Mouse (Mus musculus): Measurements from ENCODE around the gene C77080.
A peak's percentile ranks its signal among the peaks of the same experiment; 100 is the strongest.

Gene C77080

DNA sequence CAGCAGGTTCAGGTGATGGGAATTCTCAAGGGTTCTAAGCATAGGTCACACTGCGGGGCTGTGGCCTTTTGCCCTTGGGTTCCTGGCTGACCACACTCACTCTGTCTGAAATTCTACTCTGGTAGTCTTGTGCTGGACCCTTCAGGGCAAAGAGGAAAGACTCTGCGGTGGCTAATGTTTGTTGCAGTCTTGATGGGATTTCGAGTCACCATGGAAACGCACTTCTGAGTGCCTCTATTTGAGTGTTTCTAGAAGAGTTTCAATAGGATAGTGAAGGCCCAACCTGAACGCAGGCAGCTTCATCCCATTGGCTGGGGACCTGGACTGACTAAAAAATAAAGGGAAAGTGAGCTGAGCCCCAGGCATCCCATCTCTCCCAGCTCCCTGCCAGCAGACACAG, 5.6 kb upstream of the C77080 start:
- no peak for DNase-seq (ENCODE audit: low spot score)

DNA sequence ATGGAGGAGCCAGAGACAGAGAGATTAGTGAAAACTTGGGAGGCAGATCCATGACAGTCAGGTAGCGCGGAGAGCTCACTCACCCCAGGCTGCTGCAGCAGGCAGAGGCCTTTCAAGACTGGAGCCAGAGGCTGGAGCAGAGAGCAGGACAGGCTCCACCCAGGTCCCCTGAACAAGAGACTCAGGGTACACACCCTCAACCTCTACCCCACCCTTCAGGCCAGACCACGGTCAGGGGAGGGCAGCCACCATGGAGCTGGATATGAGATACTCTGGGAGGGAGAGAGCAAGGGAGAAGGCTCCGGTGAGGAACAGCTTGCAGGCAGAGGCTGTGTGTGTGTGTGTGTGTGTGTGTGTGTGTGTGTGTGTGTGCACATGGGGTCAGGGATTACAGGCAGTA, 5.0 kb upstream of the C77080 start:
- DNase-seq (ENCODE audit: low spot score) = no peak

DNA sequence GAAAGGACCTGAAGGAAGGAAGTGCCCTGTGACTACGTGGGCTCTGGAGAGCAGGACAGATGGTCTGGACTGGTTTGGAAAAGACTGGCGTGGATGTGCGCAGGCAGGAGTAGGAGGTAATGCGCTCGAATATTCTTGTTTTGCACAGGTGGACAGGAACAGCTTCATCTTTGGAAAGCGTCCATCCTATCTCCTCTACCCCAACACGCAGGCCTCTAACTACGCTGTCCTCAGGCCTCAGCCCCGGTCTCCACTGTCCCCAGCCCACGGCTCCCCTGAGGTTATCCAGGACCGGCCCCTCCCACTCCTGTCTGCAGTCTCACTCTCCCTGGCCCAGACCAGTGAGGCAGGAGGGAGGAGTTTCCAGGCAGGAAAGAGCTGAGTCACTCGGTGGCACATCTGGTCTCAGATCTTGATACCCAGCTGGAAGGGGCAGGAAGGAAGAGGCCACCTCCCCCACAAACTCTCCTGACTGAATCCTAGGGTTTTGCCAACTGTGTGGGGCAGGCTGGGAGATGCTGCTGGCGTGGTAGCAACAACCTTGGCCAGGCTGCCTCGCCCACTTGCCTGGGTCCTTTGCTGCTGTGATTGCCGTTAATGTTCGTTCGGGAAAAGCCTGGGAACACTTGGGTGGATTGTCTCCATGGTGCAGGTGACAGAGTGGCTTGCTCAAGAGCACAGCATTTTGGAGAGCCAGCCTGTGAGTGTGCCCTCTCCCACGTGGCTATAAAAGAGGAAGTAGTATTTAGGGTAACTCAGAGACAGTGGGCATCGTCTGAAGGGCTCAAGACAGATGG, 2.2 kb upstream of the C77080 start:
- peak; percentile 25 for DNase-seq (ENCODE audit: low spot score)

GRCm38 (mm10) chr4:129260678-129261077, 526 bp downstream of the C77080 start:
- no peak for DNase-seq (ENCODE audit: low spot score)

- no peak for DNase-seq (ENCODE audit: low spot score)
These were observed 2.1 kb downstream of the C77080 start for GRCm38 (mm10) chr4:129259101-129259500.

GRCm38 (mm10) chr4:129256450-129257380, 4.5 kb downstream of the C77080 start:
- DNase-seq (ENCODE audit: low spot score) = no peak

GRCm38 (mm10) chr4:129254571-129254970, 6.6 kb downstream of the C77080 start:
- no peak for DNase-seq (ENCODE audit: low spot score)

- DNase-seq (ENCODE audit: low spot score) = no peak
These were observed 8.7 kb downstream of the C77080 start for GRCm38 (mm10) chr4:129252492-129252891.

- DNase-seq (ENCODE audit: low spot score) = no peak
These were observed 9.6 kb downstream of the C77080 start for GRCm38 (mm10) chr4:129251482-129252125.

GRCm38 (mm10) chr4:129250759-129251481, 10.3 kb downstream of the C77080 start:
- DNase-seq (ENCODE audit: low spot score) = no peak

DNA sequence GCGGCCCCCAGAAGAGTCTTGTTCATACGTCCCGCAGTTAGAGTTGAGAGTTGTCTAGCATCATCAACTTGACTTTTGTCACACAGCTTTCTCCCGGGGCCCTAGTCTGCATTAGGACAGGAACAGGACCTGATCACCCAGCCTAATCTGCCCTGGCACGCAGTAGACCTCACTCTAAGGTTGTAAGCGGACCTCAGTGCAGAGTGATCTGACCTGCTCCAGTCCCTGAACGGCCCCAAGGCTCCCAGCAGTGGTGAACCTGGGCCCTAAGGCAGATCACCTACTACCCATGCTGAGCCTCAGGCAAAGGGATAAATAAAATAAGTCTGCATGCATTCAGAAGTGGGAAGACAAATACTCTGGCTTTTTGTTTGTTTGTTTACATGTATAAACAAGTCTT, 11.9 kb downstream of the C77080 start:
- DNase-seq (ENCODE audit: low spot score) = no peak

DNA sequence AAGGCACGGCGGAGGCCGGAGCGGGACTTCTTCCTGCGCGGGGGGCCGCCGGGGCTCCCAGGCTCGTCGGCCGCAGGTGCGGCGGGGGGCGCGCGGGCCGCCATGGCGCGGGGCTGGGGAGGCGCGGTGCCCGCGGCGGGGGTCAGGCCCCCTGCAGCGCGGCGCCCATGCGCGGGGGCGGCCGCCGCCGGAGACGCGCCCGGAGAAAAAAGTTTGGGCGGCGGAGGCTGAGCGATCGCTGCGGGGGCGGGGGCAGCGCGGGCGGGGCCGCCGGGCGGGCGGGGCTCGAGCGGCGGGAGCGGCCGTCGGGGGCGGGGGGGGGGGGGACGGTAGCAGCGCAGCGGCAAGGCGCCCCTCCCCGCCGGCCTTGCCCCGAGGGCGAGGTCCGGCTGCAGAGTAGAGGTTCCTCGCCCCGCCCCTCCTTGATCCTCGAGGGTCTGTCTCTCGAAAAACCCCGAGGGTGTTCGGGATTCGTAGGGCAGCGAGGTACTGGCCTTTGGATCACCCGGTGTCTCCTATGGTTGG, 12.9 kb downstream of the C77080 start:
- no peak for DNase-seq (ENCODE audit: low spot score)

GRCm38 (mm10) chr4:129247381-129248242, 13.6 kb downstream of the C77080 start:
- DNase-seq (ENCODE audit: low spot score) = no peak

GRCm38 (mm10) chr4:129246360-129247301, 14.6 kb downstream of the C77080 start:
- no peak for DNase-seq (ENCODE audit: low spot score)

- no peak for DNase-seq (ENCODE audit: low spot score)
These were observed 16.4 kb downstream of the C77080 start for GRCm38 (mm10) chr4:129244802-129245201.

DNA sequence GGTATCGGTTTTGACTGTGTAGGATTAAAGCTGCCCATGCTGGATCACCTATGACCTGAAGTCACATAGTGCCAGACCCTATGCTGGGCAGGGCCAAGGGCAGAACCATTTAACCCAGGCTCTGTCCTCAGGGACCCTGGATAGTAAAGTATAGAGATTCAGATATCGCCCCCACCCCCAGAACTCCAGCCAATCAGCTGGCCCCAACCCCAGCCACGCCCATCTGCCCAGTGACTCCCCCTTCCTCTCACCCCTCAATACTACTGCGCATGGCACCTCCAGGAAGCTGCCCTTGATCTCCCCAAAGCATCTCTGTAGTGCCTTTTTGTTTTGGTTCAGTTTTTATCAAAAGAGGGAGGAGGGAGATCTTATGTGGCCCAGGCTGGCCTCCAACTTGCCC, 18.4 kb downstream of the C77080 start:
- DNase-seq (ENCODE audit: low spot score) = no peak

GRCm38 (mm10) chr4:129242327-129242726, 18.9 kb downstream of the C77080 start:
- no peak for DNase-seq (ENCODE audit: low spot score)

- DNase-seq (ENCODE audit: low spot score) = no peak
These were observed 19.3 kb downstream of the C77080 start for GRCm38 (mm10) chr4:129241898-129242297.

DNA sequence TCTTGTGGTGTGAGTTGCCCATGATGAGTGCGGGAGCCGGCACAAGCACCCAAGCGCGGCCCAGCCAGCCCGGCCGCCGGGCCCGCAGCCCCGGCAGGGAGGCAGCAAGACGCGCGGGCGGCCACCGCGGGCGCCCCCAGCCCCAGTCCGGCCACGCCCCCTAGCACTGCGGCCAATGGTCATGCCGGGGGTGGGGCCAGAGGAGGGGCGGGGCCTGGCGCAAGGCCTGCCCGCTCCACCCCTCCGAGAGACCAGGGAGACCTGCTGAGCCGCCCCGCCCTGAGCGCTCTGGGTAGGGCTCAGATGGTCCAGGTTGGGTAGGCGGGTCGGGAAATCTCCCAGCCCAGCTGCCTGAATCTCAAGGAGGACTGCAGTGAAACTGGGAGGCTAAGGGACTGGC, 22.1 kb downstream of the C77080 start:
- DNase-seq (ENCODE audit: low spot score) = no peak
